Mouse (Mus musculus) liver, adult 2 months (tissue): ENCODE results near the gene Zbtb42.

Experiments used
- CTCF ChIP-seq: fragments of 200-500 bp; IDR thresholded peaks from 2 replicates; pipeline ENCODE4 v1.5.1; 2011; ENCODE audit warnings: low read depth, low read length, control low read depth
- POLR2A ChIP-seq: fragments of 200-500 bp; IDR thresholded peaks from 2 replicates; pipeline ENCODE4 v1.6.1; 2011; ENCODE audit warnings: low read length, control low read depth; ENCODE audit not compliant: insufficient read depth; ENCODE audit errors: extremely low read depth

- TF ChIP-seq CTCF (no peak; the same call in 1 of the 2 replicates), POLR2A (no peak)
Measured at GRCm38 (mm10) chr12:112633686-112634085, 44.9 kb upstream of the Zbtb42 start.
